Mouse (Mus musculus) spleen, postnatal 0 days (tissue): ENCODE measurements around the gene Magee1. TPM values are rescaled to one million over a fixed set of nuclear protein-coding genes. Genes with fewer than 3 reads are reported as not detected.

Experiments
- polyA plus RNA-seq: library from polyadenylated mRNA; unstranded; fragments of >200 nt; fragmentation: Nextera tagmentation; extraction: Ambion mirVana; gene quantifications from 2 replicates; pipeline ENCODE4 v1.2.1, GENCODE M21; 2015

Magee1 gene
- 3.5 and 4.5 TPM in 2 replicates for polyA plus RNA-seq

GRCm38 (mm10) chrX:105120275-105121226, at the start of gene Magee1:
Magee1 (plus strand) TSS chrX:105120378.

GRCm38 (mm10) chrX:105079615-105080092, 40.5 kb upstream of the Magee1 start, which contains the start of gene Pbdc1:
Pbdc1 (plus strand) TSS chrX:105079756.

Other genes with a start within 250 kb of the Magee1 start
- 50.9 and 52.9 TPM in 2 replicates for gene Pbdc1, start 40.6 kb upstream of the Magee1 start, polyA plus RNA-seq